Mouse (Mus musculus): ENCODE measurements around the gene Atp5h. TPM values are rescaled to one million over a fixed set of nuclear protein-coding genes. Genes with fewer than 3 reads are reported as not detected.

Gene Atp5h
- polyA plus RNA-seq, 1 experiment = 166 TPM

DNA sequence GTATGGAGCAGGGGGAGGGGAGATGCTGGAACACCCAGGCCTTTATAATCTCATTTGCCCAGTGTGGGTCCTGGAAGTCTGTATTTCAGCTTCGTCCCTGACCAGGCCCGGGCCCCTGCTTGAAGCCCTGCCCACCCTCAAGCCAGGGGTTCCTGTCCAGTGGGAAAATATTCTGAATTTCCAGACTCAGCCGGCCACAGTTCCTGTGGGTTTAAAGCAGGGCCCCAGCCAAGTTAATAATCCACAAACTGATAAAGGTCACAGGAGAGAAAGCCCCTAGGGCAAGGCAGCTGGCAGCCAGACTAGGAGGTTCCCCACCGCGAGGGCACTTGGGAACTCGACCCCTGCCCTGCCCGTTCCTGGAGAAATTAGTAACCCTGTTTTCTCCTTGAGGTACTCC is 29.2 kb upstream of the Atp5h start:
- H3K4me3 ChIP-seq (ENCODE audit: control insufficient read depth, low read depth, low read length) = no peak overlapping the region
- H3K27me3 ChIP-seq (ENCODE audit: control insufficient read depth, insufficient read depth, low read length) = no peaks in the 10 kb centered on the region
- TF ChIP-seq POLR2A (IDR thresholded peaks at IDR 0.05; ENCODE audit: control insufficient read depth, low read depth, low read length) (no peak), CTCF (IDR thresholded peaks at IDR 0.05; ENCODE audit: control insufficient read depth, insufficient read depth, insufficient replicate concordance, low read depth, low read length) (no peak)
- peaks cover 5% of the 10 kb centered on the region for H3K4me1 ChIP-seq (ENCODE audit: control insufficient read depth, insufficient read depth, low read length)
- no peak overlapping the region for H3K27ac ChIP-seq (ENCODE audit: control insufficient read depth, insufficient read depth, low read depth, low read length)
- H3K36me3 ChIP-seq (ENCODE audit: control insufficient read depth, insufficient read depth, low read length) = no peaks in the 10 kb centered on the region

DNA sequence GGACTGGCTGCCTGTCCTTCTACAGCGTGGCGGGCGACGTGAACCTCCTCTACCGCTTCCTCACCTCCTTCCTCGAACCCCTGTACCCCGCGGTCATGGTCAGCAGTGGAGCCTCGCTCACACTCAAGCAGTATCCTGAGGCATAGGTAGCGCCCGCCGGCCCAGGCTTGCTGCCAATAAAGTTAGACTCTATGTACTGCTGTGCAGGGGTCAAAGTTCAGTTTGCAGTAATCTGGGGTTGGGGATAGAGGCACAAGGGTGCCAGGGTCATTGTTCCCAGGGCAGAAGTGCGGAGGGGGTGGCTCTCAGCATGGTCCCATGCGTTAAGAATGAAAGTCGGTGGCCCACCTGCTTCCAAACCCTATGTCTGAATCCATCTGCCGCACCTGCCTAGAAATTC is 28.3 kb upstream of the Atp5h start:
- Histone ChIP-seq H3K27ac (ENCODE audit: control insufficient read depth, insufficient read depth, low read depth, low read length) (no peak overlapping the region), H3K4me3 (ENCODE audit: control insufficient read depth, low read depth, low read length) (no peak overlapping the region), H3K4me1 (ENCODE audit: control insufficient read depth, insufficient read depth, low read length) (peaks cover 5% of the 10 kb centered on the region)

DNA sequence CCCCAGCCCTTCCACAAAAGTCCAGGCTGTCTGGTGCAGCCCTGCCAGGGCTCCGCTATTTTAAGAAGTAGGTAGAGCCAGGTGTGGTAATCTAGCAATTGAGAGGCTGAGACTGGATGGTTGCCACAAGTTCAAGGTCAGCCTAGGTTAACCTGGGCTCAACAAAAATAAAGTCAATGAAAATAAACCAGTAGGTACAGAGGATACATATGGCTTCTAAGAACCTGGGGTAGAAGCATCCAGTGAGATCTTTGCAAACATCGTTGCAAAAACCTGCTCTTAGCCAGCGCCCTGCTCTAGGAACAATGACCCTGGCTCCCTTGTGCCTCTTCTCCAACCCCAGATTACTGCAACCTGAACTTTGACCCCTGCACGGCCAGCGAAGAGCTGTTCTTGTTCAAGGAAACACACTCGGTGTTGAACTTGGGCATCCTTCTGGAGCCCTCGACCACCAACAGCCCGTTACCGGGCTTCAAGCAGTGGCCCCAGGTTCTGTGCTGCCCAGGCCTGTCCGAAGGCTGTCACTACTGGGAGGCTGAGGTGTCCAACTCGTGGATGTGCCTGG is 27.6 kb upstream of the Atp5h start:
- no peak overlapping the region for H3K27ac ChIP-seq (ENCODE audit: control insufficient read depth, insufficient read depth, low read depth, low read length)
- H3K27me3 ChIP-seq (ENCODE audit: control insufficient read depth, insufficient read depth, low read length) = no peaks in the 10 kb centered on the region
- no peak overlapping the region for H3K4me3 ChIP-seq (ENCODE audit: control insufficient read depth, low read depth, low read length)
- peaks cover 5% of the 10 kb centered on the region for H3K4me1 ChIP-seq (ENCODE audit: control insufficient read depth, insufficient read depth, low read length)
- no peak for TF ChIP-seq CTCF (IDR thresholded peaks at IDR 0.05; ENCODE audit: control insufficient read depth, insufficient read depth, insufficient replicate concordance, low read depth, low read length)
- no peak for TF ChIP-seq POLR2A (IDR thresholded peaks at IDR 0.05; ENCODE audit: control insufficient read depth, low read depth, low read length)
- no peaks in the 10 kb centered on the region for H3K36me3 ChIP-seq (ENCODE audit: control insufficient read depth, insufficient read depth, low read length)

More for the DNA sequence above, 28.3 kb upstream of the Atp5h start:
- Histone ChIP-seq H3K36me3 (ENCODE audit: control insufficient read depth, insufficient read depth, low read length) (no peaks in the 10 kb centered on the region), H3K27me3 (ENCODE audit: control insufficient read depth, insufficient read depth, low read length) (no peaks in the 10 kb centered on the region)
- TF ChIP-seq POLR2A (IDR thresholded peaks at IDR 0.05; ENCODE audit: control insufficient read depth, low read depth, low read length) (no peak), CTCF (IDR thresholded peaks at IDR 0.05; ENCODE audit: control insufficient read depth, insufficient read depth, insufficient replicate concordance, low read depth, low read length) (no peak)

DNA sequence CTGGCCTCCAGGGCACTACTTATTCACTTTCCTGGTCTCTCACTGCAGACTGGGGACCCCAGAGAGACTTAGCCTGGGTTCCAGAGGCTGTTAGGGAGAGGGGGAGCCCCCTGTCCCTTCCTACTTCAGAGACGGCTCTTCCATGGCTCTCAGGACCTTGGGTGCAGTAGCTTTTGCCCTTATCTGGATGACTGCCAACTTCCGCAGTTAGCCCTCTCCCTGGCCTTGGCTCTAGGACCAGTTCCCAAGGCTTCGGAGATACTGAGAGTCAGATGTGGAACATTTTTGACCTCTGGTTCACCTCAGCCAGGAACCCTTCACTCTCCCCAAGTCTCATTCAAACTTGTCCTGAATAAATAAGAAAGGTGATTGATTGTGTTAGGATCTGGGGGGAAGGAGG is 27.1 kb upstream of the Atp5h start:
- H3K27me3 ChIP-seq (ENCODE audit: control insufficient read depth, insufficient read depth, low read length) = no peaks in the 10 kb centered on the region
- H3K4me1 ChIP-seq (ENCODE audit: control insufficient read depth, insufficient read depth, low read length) = peaks cover 5% of the 10 kb centered on the region
- H3K27ac ChIP-seq (ENCODE audit: control insufficient read depth, insufficient read depth, low read depth, low read length) = peak overlapping the region; percentile 65
- TF ChIP-seq POLR2A (IDR thresholded peaks at IDR 0.05; ENCODE audit: control insufficient read depth, low read depth, low read length) = no peak
- TF ChIP-seq CTCF (IDR thresholded peaks at IDR 0.05; ENCODE audit: control insufficient read depth, insufficient read depth, insufficient replicate concordance, low read depth, low read length) = no peak
- H3K36me3 ChIP-seq (ENCODE audit: control insufficient read depth, insufficient read depth, low read length) = no peaks in the 10 kb centered on the region
- H3K4me3 ChIP-seq (ENCODE audit: control insufficient read depth, low read depth, low read length) = no peak overlapping the region

- Histone ChIP-seq H3K27ac (ENCODE audit: control insufficient read depth, insufficient read depth, low read depth, low read length) (peak overlapping the region; percentile 51), H3K36me3 (ENCODE audit: control insufficient read depth, insufficient read depth, low read length) (no peaks in the 10 kb centered on the region), H3K4me1 (ENCODE audit: control insufficient read depth, insufficient read depth, low read length) (peaks cover 8% of the 10 kb centered on the region), H3K4me3 (ENCODE audit: control insufficient read depth, low read depth, low read length) (peak overlapping the region; percentile 88), H3K27me3 (ENCODE audit: control insufficient read depth, insufficient read depth, low read length) (no peaks in the 10 kb centered on the region)
- TF ChIP-seq POLR2A (IDR thresholded peaks at IDR 0.05; ENCODE audit: control insufficient read depth, low read depth, low read length) (0 out of 2 replicates have a peak, but pooled peaks have one; percentile 39), CTCF (IDR thresholded peaks at IDR 0.05; ENCODE audit: control insufficient read depth, insufficient read depth, insufficient replicate concordance, low read depth, low read length) (no peak)
These were observed 21.7 kb upstream of the Atp5h start for GRCm38 (mm10) chr11:115441417-115441816.

DNA sequence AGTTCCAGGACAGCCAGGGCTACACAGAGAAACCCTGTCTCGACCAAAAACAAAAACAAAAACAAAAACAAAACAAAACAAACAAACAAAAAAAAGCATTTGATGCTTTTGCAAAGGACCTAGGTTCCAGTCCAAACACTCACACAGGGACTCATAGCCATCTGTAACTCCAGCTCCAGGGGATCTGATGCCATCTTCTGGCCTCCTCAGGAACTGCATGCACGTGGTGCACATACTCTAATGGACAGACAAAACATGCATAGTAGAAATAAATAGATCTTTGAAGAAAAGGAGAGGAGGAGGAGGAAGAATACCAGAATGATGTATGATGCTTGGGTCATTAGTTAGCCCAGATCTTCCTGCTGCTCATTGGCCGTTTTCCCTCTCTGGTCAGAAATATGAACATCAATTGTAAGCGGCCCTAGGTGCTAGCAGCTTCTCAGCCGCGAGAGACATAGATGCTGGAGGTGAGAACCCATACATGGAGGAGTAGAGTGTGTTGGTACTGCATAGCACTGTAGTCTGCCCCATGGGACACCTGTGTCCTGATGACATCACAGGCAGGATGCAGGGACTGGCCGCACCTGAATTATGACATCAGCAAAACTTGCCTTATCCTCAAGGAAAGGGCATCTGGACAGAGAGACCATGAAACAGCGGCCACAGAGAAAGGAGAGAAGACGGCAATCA is 20.3 kb upstream of the Atp5h start, which contains the start of gene Trim80:
Gene Trim80 (plus strand): TSS at position 640 of the 690 bp plus-strand sequence.
- Histone ChIP-seq H3K27me3 (ENCODE audit: control insufficient read depth, insufficient read depth, low read length) (no peaks in the 10 kb centered on the region), H3K4me3 (ENCODE audit: control insufficient read depth, low read depth, low read length) (peak within 1 kb of the TSS; percentile 88), H3K4me1 (ENCODE audit: control insufficient read depth, insufficient read depth, low read length) (peaks cover 15% of the 10 kb centered on the region), H3K27ac (ENCODE audit: control insufficient read depth, insufficient read depth, low read depth, low read length) (peak within 1 kb of the TSS; percentile 51), H3K36me3 (ENCODE audit: control insufficient read depth, insufficient read depth, low read length) (no peaks in the 10 kb centered on the region)
- peak; percentile 61; the same call in 1 of the 2 replicates for TF ChIP-seq POLR2A (IDR thresholded peaks at IDR 0.05; ENCODE audit: control insufficient read depth, low read depth, low read length)
- peak; percentile 58; the same call in 1 of the 2 replicates for TF ChIP-seq CTCF (IDR thresholded peaks at IDR 0.05; ENCODE audit: control insufficient read depth, insufficient read depth, insufficient replicate concordance, low read depth, low read length)

GRCm38 (mm10) chr11:115439326-115439725 is 19.6 kb upstream of the Atp5h start:
- H3K4me1 ChIP-seq (ENCODE audit: control insufficient read depth, insufficient read depth, low read length) = peaks cover 15% of the 10 kb centered on the region
- no peaks in the 10 kb centered on the region for H3K36me3 ChIP-seq (ENCODE audit: control insufficient read depth, insufficient read depth, low read length)
- TF ChIP-seq CTCF (IDR thresholded peaks at IDR 0.05; ENCODE audit: control insufficient read depth, insufficient read depth, insufficient replicate concordance, low read depth, low read length) = no peak
- no peak for TF ChIP-seq POLR2A (IDR thresholded peaks at IDR 0.05; ENCODE audit: control insufficient read depth, low read depth, low read length)
- H3K4me3 ChIP-seq (ENCODE audit: control insufficient read depth, low read depth, low read length) = peak overlapping the region; percentile 88
- H3K27ac ChIP-seq (ENCODE audit: control insufficient read depth, insufficient read depth, low read depth, low read length) = no peak overlapping the region
- no peaks in the 10 kb centered on the region for H3K27me3 ChIP-seq (ENCODE audit: control insufficient read depth, insufficient read depth, low read length)
